Mouse (Mus musculus) right cerebral cortex, postnatal 36 days (tissue): ENCODE results near the gene Acp4.
"Not testable (repeated sequence)": the region's sequence is repeated elsewhere in the genome, so short reads cannot be mapped to it uniquely, and the experiment has no call there.

Source experiments
- DNase-seq, 2 experiments: peaks; one replicate each; pipeline ENCODE4 v3.0.0; 2022; ENCODE audit warnings: low spot score in 2 of 2, mixed read lengths in 1 of 2

Gene Acp4

DNA sequence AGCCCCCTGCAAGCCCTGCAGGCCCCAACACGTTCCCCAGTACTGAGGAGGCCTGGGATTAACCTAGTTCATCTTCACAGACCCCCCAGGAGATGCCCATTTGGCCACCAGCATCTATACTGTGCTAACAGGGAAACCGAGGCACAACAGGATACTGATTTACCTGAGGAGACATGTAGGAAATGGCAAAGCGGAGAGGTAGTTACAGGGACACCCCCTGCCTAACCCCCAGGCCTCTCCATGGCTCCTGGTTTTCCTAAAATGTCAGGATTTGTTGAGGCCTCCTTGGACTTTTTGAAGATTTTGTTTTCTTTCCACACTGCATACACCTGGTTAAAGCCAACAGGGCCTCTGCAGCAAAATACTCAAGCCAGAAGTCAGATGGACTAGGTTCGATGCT, at the start of gene Acp4:
Gene Acp4, minus strand, starts transcription at position 101 of the 400 bp plus-strand sequence.
- no peak for DNase-seq

DNA sequence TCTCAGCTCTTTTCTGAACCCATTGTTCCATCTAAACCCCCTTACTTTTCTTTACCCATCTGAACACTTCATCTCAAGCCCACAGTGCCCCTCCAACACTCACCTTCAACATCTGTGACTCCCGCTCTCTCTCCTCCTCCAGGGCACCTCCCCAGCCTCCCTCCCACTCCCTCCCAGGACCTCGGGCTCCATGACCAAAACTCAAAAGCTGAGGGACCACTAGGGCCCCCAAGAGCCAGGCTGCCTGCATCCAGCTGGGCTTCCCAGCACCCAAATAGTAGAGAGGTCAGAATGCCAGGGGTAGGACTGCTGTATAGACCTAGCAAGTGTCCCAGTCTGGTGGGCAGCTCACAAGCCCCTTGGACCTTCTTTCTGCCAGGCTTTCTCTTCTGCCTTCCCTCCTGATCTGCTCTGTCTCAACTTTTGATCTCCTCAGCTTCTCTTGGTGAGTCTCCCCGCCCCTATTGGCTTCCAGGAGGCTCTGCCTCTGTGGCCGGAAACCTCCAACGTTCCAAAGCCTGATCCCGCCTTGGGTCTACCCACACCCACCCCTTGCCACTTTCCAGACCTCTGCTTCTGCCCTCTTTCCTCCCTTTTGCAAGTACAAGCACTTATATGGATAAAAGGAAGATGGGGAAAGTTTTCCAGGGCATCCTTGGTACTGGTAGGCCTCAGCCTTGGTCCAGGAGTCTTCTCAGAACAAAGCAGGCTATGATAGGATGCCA, 49.5 kb upstream of the Acp4 start, which contains the start of gene Clec11a:
Gene Clec11a, minus strand, starts transcription at position 387 of the 725 bp plus-strand sequence.
- DNase-seq: no peak

DNA sequence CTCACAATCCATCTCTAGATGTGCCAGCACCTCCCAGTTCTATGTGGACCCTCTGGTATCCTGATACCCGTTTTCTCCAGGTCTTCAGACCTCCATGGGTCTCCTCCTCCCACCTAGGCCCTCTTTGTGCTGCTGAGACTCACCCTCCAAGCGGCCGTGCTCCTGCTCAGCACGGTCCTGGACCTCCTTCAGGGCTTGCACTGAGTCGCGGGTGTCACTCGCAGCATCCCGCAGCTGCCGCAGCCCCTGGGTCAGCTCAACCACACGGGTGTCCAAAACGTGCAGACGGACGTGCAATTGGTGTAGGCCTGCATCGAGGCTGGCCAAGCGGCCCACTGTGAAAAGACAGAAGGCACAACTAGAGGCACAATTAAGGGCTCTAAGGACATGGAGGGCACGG, 48.5 kb upstream of the Acp4 start:
- no peak for DNase-seq

DNA sequence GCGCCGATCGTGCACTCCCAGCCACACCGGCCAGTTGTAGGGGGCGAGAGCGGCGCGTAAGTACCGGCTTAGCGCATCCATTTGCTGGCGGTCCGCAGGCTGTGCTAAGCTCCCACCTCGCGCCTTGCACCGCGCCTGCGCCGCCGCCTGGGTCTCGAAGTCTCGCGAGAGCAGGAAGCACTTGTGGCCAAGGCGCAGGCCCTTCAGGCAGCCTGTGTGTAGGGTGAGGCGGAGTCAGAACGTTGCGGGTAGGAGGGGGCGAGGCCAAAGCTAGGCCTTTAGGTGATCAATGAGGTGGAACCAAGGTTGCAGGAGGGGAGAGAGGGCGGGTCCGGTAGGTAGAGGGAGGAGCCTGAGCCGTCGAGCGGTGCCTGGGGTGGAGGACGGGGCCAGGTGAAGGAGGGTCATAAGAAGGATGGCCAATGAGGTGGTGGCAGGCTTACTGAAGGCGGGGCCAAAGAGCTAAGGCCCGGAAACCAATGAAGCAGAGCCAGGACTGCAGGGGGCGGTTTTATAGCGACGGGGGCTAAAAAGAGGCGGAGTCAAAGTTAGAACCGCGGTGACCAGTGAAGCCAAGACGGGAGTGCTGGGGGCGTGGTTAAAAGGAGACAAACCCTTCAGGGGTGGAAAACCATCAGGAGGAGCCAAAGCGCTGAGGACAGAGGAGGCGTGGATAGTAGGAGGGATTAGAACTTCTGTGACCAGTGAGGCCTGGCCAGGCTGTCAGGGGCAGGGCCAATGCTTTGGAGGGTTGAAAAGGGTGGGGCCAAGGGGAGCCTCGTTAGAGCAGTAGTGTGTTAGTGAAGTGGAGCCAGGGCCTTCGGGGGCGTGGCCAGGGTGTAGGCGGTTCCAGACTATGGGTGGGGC, 47.8 kb upstream of the Acp4 start:
- peak; percentile 95 to 96 for DNase-seq

DNA sequence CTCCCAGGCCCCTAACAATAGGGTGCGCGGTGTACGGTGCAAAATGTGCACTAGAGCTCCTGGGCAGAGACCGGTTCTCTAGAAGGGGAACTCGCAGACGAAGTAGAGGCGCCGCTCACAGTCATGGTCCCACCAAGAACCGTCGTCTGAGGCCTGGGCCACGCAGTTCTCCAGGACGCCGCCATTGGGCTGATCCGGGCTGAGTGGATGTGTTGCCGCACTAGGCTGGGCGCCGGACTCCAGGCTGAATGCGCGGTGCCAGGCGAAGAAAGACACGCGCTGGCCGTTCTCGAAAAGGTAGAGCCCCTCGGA, 47.2 kb upstream of the Acp4 start:
- DNase-seq: no peak

DNA sequence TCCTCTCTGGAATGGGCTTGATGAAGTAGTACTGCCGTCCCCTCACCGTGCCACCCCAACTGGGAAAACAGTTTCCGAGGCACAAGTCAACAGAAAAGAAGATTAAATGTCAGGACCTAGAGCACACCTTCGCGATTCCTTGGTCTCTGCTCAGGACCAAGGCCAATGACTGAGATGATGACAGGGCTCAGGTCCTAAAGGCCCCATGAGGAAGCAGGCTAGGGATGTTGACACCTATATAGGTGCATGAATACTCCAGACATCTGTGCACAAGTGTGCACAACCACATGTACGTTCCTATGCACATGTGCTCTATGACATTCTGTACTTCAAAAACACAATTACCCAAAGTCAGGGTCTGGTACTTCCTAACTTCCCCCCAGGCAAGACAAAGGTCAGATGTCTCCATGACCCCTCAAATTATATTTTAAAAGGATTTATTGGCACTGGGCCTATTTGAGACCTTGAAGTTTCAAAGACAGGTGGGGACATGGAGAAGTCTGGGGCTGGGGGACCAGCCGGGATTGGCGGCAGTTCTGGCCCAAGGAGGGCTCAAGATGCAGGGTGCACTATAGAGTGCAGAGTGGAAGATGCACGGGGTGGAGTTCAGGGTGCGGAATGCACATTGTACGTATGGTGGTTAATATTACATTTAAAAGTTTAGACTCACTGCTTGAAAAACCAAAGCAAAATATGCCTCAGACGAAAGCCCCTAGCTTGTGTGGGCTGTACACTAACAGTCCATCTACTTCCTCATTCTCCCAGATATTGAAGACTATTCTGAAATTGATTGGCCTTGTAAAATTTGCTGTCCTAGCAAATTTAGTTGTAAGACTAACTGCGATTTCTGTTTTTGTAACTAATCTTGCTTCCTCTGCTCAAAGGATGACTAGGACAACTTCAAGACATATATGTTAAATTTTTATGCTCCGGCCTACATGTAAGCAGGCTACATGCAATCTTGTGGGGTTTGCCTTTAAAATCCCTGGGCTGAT, 46.5 kb upstream of the Acp4 start:
- no peak for DNase-seq

DNA sequence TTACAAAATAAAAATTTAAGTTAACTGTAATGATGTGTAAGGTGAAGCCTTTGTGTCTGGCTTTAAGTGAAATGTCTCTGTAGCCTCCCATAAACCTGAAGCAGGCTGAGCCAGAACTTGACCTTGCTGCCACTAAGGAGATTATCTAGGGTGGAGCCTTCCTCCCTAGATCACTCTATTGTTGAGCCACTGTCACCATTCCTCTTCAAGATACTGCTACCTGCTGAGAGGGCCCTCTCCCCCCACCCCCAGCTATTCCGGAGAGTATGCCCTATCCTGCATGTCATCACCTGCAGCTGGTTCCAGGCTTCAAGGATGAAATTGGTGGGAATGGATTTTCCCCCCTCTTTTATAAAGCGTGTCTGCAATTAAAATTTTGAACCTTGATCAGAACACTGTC, 40.3 kb upstream of the Acp4 start:
- DNase-seq: not testable (repeated sequence)

DNA sequence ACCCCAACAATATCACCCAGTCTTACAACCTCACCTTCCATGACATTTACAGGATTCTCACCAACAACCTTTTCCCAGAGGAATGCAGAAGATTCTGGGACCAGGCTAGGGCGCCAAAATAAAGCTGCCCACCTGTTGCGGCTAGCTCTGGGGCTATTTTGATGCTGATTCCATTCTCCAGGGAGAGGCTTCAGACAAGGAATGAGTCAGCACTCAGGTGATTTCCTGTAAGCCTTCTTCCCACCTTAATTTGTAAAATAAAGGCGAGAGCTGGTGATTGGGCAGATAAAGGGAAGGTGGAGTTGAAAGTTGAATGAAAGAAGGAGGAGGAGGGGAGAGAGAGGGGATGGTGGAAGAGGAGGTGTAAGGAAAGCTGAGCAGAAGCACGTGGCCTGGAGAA, 34.2 kb upstream of the Acp4 start:
- DNase-seq: no peak

DNA sequence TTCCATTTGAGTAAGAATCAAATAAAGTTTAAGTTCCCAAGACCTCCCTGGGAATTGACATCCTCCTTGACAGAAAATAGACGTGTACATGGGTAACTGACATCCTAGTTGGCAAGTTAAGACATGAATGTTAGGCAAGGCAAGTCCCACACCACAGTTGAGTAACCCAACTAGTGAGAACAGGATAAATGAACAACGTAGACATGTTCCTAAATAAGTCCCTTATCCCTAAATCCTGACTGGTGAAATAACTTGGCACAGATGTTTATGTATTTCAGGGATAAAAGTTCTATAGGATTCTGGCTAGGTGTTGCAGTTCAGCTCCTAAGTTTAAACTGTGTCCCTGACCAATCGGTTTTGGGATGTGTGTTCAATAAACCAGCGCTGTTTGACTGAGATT, 33.8 kb upstream of the Acp4 start:
- DNase-seq: no peak

DNA sequence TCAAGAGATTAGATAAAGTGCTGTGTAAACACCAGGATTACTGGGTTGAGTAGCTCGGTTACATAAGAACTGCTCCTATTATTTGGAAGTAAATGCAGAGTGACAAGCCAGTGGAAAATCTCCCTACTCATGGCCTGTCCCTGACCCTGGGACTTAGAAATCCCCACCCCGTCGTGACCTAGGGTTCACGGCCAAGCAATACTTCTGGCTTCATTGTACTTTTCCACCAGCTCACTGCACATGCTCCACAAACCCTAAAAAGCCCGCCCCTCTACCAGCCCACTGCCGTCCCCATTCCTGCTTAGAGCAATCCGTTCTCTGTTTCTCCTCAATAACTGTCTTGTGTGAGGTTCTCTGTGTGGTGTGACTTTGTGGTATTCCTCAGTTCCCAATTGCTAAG, 30.6 kb upstream of the Acp4 start:
- DNase-seq: no peak

DNA sequence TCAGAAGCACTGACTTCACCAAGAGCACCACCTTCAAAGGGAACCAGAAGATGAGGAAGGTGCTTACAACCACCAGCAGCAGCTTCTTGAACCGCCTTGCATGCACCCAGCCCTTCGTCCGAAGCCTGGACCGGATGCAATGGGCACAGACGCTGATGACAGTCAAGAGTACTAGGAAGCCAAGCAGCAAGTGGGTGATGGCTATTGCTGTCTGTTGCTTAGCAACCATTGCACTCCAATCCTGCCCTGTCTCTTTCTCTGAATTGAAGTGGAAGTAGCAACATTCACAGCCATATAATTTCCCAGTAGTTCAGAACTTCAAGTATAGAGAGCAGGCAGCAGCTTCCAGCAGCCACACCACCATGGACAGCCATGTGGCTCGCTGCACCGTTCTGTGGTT, 24.4 kb upstream of the Acp4 start:
- DNase-seq: no peak

DNA sequence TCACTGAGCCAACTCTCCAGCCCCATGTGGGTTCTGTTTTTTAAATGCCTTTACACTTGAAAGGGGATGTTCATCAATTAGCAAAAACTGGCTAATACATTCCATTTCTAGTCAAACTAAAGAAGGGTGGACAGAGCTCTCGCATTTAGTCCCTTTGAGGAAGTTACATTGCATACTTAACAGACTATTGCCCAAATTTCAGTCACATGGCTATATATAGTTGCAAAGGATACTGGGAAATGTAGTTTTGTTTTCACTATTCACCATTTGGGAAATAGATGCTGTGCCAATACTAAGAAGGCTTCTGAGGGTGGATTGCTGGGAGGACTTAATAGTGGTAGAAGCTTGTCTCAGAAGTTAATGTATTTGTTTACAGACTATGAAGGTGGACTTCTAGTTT, 23.8 kb upstream of the Acp4 start:
- no peak for DNase-seq

DNA sequence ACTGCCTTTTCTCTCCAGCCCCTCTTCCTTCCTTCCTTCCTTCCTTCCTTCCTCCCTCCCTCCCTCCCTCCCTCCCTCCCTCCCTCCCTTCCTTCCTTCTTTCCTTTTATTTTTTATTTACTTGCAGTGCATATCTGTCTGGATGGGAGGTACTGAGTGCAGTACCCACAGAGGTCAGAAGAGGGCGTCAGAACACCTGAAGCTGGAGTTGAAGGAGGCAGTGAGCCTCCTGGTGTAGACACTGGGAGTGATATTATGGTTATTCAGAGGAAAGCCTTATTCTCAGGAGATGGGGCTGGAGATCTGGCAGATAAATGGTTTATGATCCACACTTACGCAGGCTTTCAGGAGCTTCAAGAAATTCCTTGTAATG, 20.1 kb upstream of the Acp4 start:
- DNase-seq: no peak

DNA sequence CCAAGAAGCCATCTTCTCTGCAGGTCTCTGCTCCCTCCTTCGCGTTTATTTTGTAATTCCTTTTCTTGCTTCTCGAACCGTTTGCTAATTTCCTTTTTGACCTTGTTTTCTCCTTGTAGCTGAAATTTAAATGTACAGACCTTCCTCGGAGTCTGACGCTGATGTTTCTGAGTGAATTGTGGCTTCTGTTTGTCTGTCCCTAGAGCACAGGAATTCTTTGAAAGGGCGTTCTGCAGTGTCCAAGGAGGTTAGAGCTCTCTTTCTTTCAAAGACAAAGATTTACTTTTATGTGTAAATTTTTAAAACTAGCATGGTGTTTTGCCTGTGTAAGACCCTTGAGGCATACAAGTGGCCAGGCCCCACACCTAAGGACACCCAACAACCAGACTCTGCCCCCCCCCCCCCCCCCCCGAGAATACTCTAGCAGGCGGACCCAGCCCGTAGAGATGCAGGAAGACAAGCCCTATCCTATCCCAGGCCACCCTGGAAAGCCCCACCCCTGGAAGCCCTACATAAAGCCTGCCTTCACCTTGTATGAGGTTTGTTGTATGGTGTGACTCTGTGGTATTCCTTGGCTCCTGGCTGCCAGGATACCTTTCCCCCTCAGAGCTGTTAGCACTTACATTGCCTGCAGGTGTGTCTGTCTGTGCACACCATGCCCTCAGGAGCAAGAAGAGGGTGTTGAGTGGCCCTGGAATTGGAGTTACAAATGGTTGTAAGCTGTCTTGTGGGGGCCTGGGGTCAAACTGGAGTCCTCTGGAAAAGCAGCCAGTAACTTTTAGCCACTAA, 19.5 kb upstream of the Acp4 start:
- no peak for DNase-seq

DNA sequence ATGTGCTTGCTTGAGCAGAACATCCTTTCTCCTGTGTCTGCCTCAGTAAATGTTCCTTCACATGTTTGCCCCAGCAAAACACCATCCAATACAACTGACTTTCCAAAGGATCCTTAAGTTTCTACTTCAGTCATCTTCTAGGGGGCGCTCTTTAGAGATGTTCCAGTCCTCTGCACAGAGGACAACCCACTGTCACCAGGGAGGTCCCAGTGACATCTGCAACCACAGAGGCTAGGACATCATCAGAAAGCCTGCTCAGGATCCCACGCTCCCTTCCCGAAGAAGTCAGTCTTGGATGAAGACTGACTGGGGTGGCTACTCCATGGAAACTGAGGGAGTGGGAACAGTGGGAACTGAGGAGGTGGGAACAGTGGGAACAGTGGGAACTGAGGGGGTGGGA, 18.4 kb upstream of the Acp4 start:
- DNase-seq: no peak

DNA sequence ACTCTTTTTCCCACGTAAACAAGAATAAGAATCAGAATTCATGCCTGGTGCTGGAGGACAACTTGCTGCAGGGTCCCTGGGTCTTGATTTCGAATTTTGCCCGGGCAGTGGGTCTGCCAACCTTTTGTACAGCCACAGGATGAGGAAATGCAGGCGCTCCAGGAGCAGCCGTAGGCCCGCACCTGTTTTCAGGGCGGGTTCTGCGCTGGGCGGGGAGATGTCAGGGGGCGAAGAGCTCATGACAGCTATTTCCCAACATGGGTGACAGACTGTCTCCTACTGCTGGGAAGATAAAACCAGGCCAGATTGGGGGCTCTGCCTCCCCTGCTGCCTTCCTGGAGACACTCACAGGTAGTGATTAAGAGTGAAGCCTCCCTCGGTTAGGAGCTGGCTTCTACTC, 16.9 kb upstream of the Acp4 start:
- no peak for DNase-seq

DNA sequence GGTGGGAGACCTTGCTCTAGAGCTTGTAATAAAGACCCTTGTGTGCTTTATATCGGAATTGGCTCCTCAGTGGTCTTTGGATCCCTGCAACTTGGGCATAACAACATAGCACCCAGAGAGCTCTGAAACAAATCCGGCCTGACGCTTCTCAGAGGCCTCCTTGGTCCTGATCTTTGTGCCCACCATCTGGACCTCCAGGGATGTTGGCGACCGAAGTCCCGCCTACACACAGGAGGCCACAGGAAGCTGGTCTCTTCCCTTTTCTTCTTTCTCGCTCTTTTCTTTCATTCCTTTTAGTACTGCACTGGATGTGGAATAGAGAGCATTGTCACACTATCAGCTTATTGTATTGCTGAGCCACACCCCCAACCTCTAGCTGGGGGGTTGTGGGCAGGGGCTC, 16.3 kb upstream of the Acp4 start:
- DNase-seq: no peak

DNA sequence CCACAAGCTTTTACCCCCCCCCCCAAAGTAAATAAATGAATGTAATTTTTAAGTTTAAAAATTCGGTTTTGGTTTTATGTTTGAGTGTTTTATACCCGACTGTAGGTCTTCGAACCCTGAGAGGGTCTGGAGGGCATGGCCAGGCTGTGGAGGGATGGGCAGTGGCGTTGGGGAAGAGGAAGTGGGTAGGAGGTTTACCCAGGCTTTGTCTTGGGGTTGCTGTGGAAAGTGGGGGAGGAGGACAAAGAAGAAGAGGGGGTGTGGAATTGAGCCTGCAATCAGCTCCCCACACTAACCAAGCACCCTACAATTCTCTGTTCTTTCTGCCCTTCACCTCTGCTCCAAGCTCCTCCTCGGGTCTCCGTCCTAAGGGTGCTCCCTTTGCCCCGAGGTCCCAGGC, 15.4 kb upstream of the Acp4 start:
- no peak for DNase-seq

DNA sequence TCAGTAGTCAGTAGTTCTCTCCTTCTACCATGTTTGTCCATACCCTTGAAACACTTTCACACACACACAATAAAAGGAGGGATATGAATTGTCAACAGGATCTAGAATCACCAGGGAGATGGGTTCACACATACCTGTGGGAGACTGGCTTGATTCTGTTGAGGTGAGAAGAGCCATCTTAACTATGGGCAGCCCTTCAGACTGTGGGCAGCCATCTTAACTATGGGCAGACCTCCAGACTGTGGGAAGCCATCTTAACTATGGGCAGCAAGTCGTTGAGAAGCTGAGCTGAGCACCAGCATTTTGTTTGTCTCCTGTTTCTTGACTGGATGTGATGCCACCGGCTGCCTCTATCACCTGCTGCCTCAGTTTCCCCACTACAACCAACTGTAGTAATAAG, 14.1 kb upstream of the Acp4 start:
- DNase-seq: no peak

DNA sequence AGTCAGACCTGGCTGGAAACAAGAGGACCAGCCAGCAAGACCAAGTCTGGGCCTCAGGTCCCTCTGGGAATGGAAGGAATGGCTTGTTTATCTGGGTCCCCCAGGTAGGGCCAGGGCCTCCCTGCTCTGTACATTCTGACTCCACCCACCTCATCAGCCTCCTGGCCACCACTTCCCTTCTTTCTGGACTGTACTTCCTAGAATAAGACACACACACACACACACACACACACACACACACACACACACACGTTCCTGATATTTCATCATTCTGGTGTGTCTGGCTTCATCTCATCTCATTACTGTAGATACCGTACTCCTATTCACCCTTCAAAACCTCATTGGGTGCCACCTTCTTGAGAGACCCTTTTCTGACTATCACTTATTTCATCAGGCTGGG, 12.2 kb upstream of the Acp4 start:
- no peak for DNase-seq

DNA sequence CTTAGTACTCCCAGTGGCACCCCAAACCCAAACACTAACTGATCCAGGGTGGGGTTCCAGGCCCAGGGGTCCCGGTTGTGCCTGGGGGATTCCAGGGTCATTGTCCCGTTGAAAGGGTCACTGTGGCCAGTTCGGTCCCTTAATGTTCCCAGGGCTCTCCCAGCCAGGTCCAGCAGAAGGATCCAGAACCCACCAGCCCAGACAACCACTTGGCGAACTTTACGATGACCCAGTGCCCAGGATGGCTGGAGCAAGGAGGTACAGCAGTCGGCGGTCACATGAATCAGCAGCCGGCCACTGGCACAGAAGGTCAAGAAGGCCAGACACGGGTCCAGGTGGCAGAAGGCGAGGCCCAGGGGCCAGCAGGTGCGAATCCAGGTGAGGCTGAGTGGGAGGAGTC, 10.9 kb upstream of the Acp4 start:
- no peak for DNase-seq
